Mouse (Mus musculus) adipose tissue, adult 10 weeks (tissue): ENCODE results near the gene U2surp. TPM values are rescaled to one million over a fixed set of nuclear protein-coding genes. Genes with fewer than 3 reads are reported as not detected.

Experiments used
- polyA plus RNA-seq: library from polyadenylated mRNA; stranded (reverse); fragments of 350-450 nt; fragmentation: Illumina TruSeq; extraction: RNeasy Lipid Tissue Mini Kit (QIAGEN cat#74804); gene quantifications from one replicate; pipeline ENCODE4 v1.2.3, GENCODE M21; 2014; ENCODE audit warnings: low read depth, low replicate concordance

Gene U2surp
- 22.6 TPM for polyA plus RNA-seq

GRCm38 (mm10) chr9:95511472-95512330, at the start of gene U2surp:
U2surp (minus strand) TSS chr9:95511996.

GRCm38 (mm10) chr9:95559059-95559935, 47.5 kb upstream of the U2surp start, which contains the start of gene Paqr9:
Paqr9 (plus strand) TSS chr9:95559657.

Other genes starting within 250 kb of the U2surp start
- gene Chst2, start 105.3 kb downstream of the U2surp start, polyA plus RNA-seq = 1.2 TPM
- 2.9 TPM for gene Paqr9, start 47.7 kb upstream of the U2surp start, polyA plus RNA-seq
- 10.2 TPM for gene Pcolce2, start 125.6 kb upstream of the U2surp start, polyA plus RNA-seq
- gene Trpc1, start 238.4 kb upstream of the U2surp start, polyA plus RNA-seq = 2.1 TPM